Comparison of ENCODE assay signal across 27 mouse cellular contexts in genomic region chr1:178749786-178750185, GRCm38 (mm10).
A peak's percentile ranks its signal among the peaks of the same experiment; 100 is the strongest.
DNase-seq lines count a peak whose midpoint lies in the region; ATAC-seq lines count a peak whose summit lies in the region.
"Had no signal": no experiment of that assay in that cellular context is flagged by ENCODE, and none has a peak within 500 bp of the region (broad histone marks: within the 10 kb centered on the region; RNA-seq: fewer than 3 reads in every experiment).

No protein-coding gene starts in this region.

- no peak overlapping the region for H3K9ac ChIP-seq in forebrain, embryonic 12.5 days
- H3K9ac ChIP-seq: embryonic facial prominence, embryonic 13.5 days; hindbrain, embryonic 13.5 days; liver, embryonic 14.5 days; lung, embryonic 14.5 days; neural tube, embryonic 12.5 days had no signal

- peak; percentile 2 to 4 for DNase-seq in heart, adult 9 months (ENCODE audit: low spot score in 2 of 2)
- DNase-seq in heart, embryonic 10.5 days (ENCODE audit: low spot score), result no peak
- peak; percentile 60 for DNase-seq in cerebellum, adult 11 months
- DNase-seq in cerebellum, adult 8-10 months, result peak; percentile 64
- DNase-seq in cerebellum, postnatal 25 days, result peak; percentile 63 to 73
- DNase-seq: adrenal gland, adult 2 months; adrenal gland, postnatal 36 days; gastrocnemius, postnatal 14 days; heart, postnatal 4 days; kidney, adult 8-10 months; liver; lung, embryonic 14.5 days; lung, postnatal 14 days; thymus, adult 2 months; thymus, postnatal 36 days had no signal

- peaks cover 18% of the 10 kb centered on the region; the same call in 1 of the 2 replicates for H3K36me3 ChIP-seq in heart, embryonic 10.5 days
- no peaks in the 10 kb centered on the region for H3K36me3 ChIP-seq in forebrain, embryonic 12.5 days (replicated peaks)
- H3K36me3 ChIP-seq: forebrain, embryonic 10.5 days; hindbrain, embryonic 13.5 days; midbrain, embryonic 10.5 days; neural tube, embryonic 12.5 days had no signal

- H3K4me1 ChIP-seq in heart, embryonic 10.5 days, result no peaks in the 10 kb centered on the region
- H3K4me1 ChIP-seq in forebrain, embryonic 12.5 days, result no peaks in the 10 kb centered on the region
- H3K4me1 ChIP-seq: forebrain, embryonic 10.5 days; midbrain, embryonic 10.5 days; neural tube, embryonic 12.5 days had no signal

- no peaks in the 10 kb centered on the region for H3K9me3 ChIP-seq in heart, embryonic 10.5 days
- H3K9me3 ChIP-seq in forebrain, embryonic 12.5 days, result no peaks in the 10 kb centered on the region
- H3K9me3 ChIP-seq: embryonic facial prominence, embryonic 13.5 days; hindbrain, embryonic 13.5 days; neural tube, embryonic 12.5 days had no signal

- H3K4me2 ChIP-seq in forebrain, embryonic 12.5 days, result no peak overlapping the region
- H3K4me2 ChIP-seq: embryonic facial prominence, embryonic 13.5 days; hindbrain, embryonic 13.5 days; lung, embryonic 14.5 days; neural tube, embryonic 12.5 days had no signal

- ATAC-seq in forebrain, embryonic 12.5 days (ENCODE audit: low FRiP score), result no peak
- no peak for ATAC-seq in activated CD4-positive, CD25-positive, alpha-beta regulatory T cell, adult 4 months
- ATAC-seq: forebrain, embryonic 16.5 days; intestine, embryonic 16.5 days had no signal

- 88% methylated on average over 9 of the region's 9 CpGs for whole genome bisulfite sequencing in heart, embryonic 10.5 days
- 84% methylated on average over 9 of the region's 9 CpGs for WGBS in forebrain, embryonic 12.5 days

- H3K4me3 ChIP-seq in heart, embryonic 10.5 days, result no peak overlapping the region
- no peak overlapping the region for H3K4me3 ChIP-seq in forebrain, embryonic 12.5 days (replicated peaks)
- H3K4me3 ChIP-seq: embryonic facial prominence, embryonic 13.5 days; forebrain, embryonic 10.5 days; hindbrain, embryonic 13.5 days; midbrain, embryonic 10.5 days; myocyte; neural tube, embryonic 12.5 days had no signal

- no peak overlapping the region for H3K27ac ChIP-seq in heart, embryonic 10.5 days
- H3K27ac ChIP-seq in forebrain, embryonic 12.5 days, result no peak overlapping the region
- H3K27ac ChIP-seq: embryonic facial prominence, embryonic 13.5 days; forebrain, embryonic 10.5 days; hindbrain, embryonic 13.5 days; kidney, postnatal 0 days; liver, embryonic 14.5 days; midbrain, embryonic 10.5 days; neural tube, embryonic 12.5 days had no signal

- no peaks in the 10 kb centered on the region for H3K27me3 ChIP-seq in heart, embryonic 10.5 days (ENCODE audit: insufficient read depth, poor library complexity, severe bottlenecking)
- H3K27me3 ChIP-seq in forebrain, embryonic 12.5 days, result 0 out of 2 replicates have a peak, but pooled peaks cover 9% of the 10 kb centered on the region
- H3K27me3 ChIP-seq: embryonic facial prominence, embryonic 13.5 days; hindbrain, embryonic 13.5 days; neural tube, embryonic 12.5 days had no signal
